Mouse (Mus musculus): ENCODE measurements around the gene Commd3.

GRCm38 (mm10) chr2:18699401-18699990, 27.3 kb downstream of the Commd3 start:
- TF ChIP-seq CTCF (IDR thresholded peaks at IDR 0.05; ENCODE audit: extremely low read depth, insufficient read depth, insufficient read length, insufficient replicate concordance) (no peak), POLR2A (IDR thresholded peaks at IDR 0.05; ENCODE audit: low read depth, low read length) (no peak)
